Mouse (Mus musculus) heart, postnatal 36 days (tissue): ENCODE measurements around the gene Ifitm2. TPM values are rescaled to one million over a fixed set of nuclear protein-coding genes. Genes with fewer than 3 reads are reported as not detected.

Experiments
- DNase-seq, 2 experiments: peaks; one replicate each; pipeline ENCODE4 v3.0.0; 2021 to 2022
- intact Hi-C: fragments of 180-260 bp; cut with DNase I; formaldehyde crosslinking; loops from one replicate; pipeline ENCODE4 v1.15.1; 2025
- total RNA-seq, 2 experiments: library from RNA; stranded (reverse); gene quantifications; 2 replicates each; pipeline ENCODE4 v1.2.3; 2021

Ifitm2 gene
- total RNA-seq, 2 experiments from 2014 or later: 111 to 112 TPM

GRCm38 (mm10) chr7:140912846-140913482 is 42.8 kb downstream of the Ifitm2 start:
- intact Hi-C loops: no loop called here
- no peak for DNase-seq

GRCm38 (mm10) chr7:140912293-140912692 is 43.5 kb downstream of the Ifitm2 start:
- DNase-seq: no peak
- intact Hi-C loops: no loop called here

DNA sequence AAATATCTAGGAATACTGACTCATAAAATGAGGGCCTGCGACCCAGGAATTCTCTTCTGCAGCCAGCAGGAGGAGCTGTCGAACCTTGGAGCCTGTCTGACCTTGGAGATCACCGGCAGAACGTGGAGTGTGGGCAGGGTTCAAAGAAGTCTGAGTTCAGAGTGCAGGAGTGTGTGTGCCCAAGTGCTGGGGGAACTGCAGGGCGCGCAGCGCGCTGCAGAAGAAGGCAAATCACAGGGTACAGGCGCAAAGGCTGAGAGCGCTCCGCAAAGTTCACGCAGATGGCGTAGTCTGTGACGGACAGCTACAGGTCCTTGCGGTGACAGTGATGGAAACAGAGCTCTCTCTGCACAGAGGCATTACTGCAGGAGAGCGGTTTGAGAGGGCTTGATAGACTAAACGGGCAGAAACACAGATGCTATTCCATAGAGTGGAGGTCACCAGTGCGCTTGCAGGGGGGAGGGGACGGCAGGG is 47.1 kb downstream of the Ifitm2 start:
- intact Hi-C loops: loop anchor here (1.0 kb wide), 6 partner anchors 32 to 268 kb away; no protein-coding TSS in a partner anchor
- peak; percentile 85 to 87 for DNase-seq

DNA sequence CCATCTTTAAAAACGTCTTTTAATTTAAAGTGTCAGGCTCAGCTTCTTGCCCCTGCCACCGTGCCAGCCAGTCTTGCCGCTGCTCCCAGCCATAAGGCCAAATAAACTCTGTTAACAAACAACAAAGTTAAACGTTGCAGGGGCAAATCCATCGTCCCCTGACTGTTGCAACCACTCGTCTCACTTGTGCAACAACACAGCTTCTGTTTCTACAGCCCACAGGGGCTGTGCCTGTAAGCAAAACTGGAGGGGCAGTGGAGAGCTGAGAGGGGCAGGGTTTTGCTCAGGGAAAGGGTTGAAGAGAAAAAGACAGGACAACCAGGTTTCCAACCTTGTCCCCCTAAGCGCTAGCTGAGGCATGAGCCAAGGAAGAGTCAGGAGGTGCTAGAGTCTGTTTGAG is 47.6 kb downstream of the Ifitm2 start:
- intact Hi-C loops: loop anchor here (1.0 kb wide), 6 partner anchors 32 to 268 kb away; no protein-coding TSS in a partner anchor
- no peak for DNase-seq

DNA sequence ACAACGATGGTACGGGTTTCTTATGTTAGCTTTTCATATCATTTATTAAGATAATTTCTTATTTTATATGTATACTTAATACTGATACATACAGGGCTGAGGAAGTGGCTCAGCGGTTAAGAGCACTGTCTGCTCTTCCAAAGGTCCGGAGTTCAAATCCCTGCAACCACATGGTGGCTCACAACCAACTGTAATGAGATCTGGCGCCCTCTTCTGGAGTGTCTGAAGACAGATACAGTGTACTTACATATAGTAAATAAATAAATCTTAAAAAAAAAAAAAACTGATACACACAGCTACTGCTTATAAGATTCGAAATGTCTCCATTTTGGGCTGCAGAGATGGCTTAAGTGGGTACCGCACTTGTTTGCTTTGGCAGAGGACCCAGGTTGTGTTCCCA is 48.1 kb downstream of the Ifitm2 start:
- no peak for DNase-seq
- intact Hi-C loops: loop anchor here (1.0 kb wide), 6 partner anchors 33 to 269 kb away; no protein-coding TSS in a partner anchor

DNA sequence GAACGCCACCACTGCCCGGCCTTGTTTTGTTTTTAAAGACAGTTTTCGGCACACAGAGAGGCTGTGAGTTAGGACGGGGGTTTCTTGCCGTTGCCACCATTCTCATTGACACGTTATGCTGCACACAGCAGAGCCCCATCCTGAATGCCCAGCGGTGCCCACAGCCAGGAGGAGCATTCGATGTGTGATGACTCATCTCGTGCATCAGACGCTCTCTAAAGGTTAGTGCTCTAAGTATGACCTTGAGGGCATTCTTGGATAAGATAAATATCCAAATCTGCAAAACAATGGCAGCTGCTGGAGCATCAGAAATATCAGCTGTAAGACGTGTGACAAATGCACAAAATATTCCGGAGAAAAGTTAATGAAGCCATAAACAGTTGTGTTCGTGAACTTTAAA is 48.7 kb downstream of the Ifitm2 start:
- intact Hi-C loops: no loop called here
- no peak for DNase-seq

GRCm38 (mm10) chr7:140905642-140906081 is 50.1 kb downstream of the Ifitm2 start:
- DNase-seq: no peak
- intact Hi-C loops: no loop called here

Other genes starting within 250 kb of the Ifitm2 start
- 10 to 100 TPM in 1 of 2 experiments, 1 to 10 TPM in 1; 4.3 to 13.2 TPM for gene Cyp2e1, start 192.2 kb downstream of the Ifitm2 start, total RNA-seq
- gene Syce1, start 168.1 kb downstream of the Ifitm2 start, total RNA-seq: not detected
- under 1 TPM; 0.19 to 0.35 TPM for gene Zfp941, start 133.8 kb downstream of the Ifitm2 start, total RNA-seq
- gene Urah, start 121.0 kb downstream of the Ifitm2 start, total RNA-seq: 1 to 10 TPM in 1 of 2 experiments, under 1 TPM in 1; 0.44 to 1.2 TPM
- gene Scgb1c1, start 110.4 kb downstream of the Ifitm2 start, total RNA-seq: 10 to 100 TPM; 23.9 to 24.8 TPM
- gene Odf3, start 108.2 kb downstream of the Ifitm2 start, total RNA-seq: not detected
- gene Gm45785, start 99.7 kb downstream of the Ifitm2 start, total RNA-seq: not detected
- 10 to 100 TPM; 19.8 to 22.4 TPM for gene Ric8a, start 99.0 kb downstream of the Ifitm2 start, total RNA-seq
- 10 to 100 TPM; 10.3 to 11.0 TPM for gene Bet1l, start 98.4 kb downstream of the Ifitm2 start, total RNA-seq
- 10 to 100 TPM; 85.8 to 92.3 TPM for gene Psmd13, start 74.0 kb downstream of the Ifitm2 start, total RNA-seq
- gene Sirt3, start 73.7 kb downstream of the Ifitm2 start, total RNA-seq: 10 to 100 TPM; 62.1 to 71.1 TPM
- gene Cox8b, start 55.5 kb downstream of the Ifitm2 start, total RNA-seq: 1,000 to 10,000 TPM; 2,774 to 2,839 TPM
- gene Nlrp6, start 35.1 kb downstream of the Ifitm2 start, total RNA-seq: not detected
- gene Pgghg, start 14.6 kb downstream of the Ifitm2 start, total RNA-seq: 1 to 10 TPM; 4.4 to 4.9 TPM
- under 1 TPM in 1 of 2 experiments, not detected in 1; 0.42 TPM for gene Ifitm5, start 5.7 kb downstream of the Ifitm2 start, total RNA-seq
- under 1 TPM in 1 of 2 experiments, not detected in 1; 0.76 TPM for gene Gm45717, start 50 bp downstream of the Ifitm2 start, total RNA-seq
- 1 to 10 TPM; 3.4 to 4.1 TPM for gene Ifitm1, start 11.2 kb upstream of the Ifitm2 start, total RNA-seq
- gene Ifitm3, start 54.8 kb upstream of the Ifitm2 start, total RNA-seq: 100 to 1,000 TPM; 113 to 167 TPM
- gene Ifitm6, start 61.9 kb upstream of the Ifitm2 start, total RNA-seq: 1 to 10 TPM in 1 of 2 experiments, under 1 TPM in 1; 0.47 to 1.0 TPM
- not detected for gene Gm17387, start 73.1 kb upstream of the Ifitm2 start, total RNA-seq
- gene B4galnt4, start 105.1 kb upstream of the Ifitm2 start, total RNA-seq: not detected
- gene Pkp3, start 122.2 kb upstream of the Ifitm2 start, total RNA-seq: not detected
- 1 to 10 TPM; 5.6 to 9.5 TPM for gene Sigirr, start 144.6 kb upstream of the Ifitm2 start, total RNA-seq
- under 1 TPM; 0.14 to 0.33 TPM for gene Ano9, start 161.8 kb upstream of the Ifitm2 start, total RNA-seq
- 10 to 100 TPM; 25.8 to 36.2 TPM for gene Ptdss2, start 166.4 kb upstream of the Ifitm2 start, total RNA-seq
- 10 to 100 TPM; 66.8 to 67.8 TPM for gene Rnh1, start 216.9 kb upstream of the Ifitm2 start, total RNA-seq
- gene Hras, start 238.0 kb upstream of the Ifitm2 start, total RNA-seq: 100 to 1,000 TPM in 1 of 2 experiments, 10 to 100 TPM in 1; 97.9 to 104 TPM
- gene Lrrc56, start 238.2 kb upstream of the Ifitm2 start, total RNA-seq: 1 to 10 TPM; 2.8 to 4.0 TPM